Mouse (Mus musculus) 3T3-L1 (cell line): ENCODE results near the gene Ipp.

Experiments used
- DNase-seq: peaks from one replicate; pipeline ENCODE4 v3.0.0-alpha.2; 2015; ENCODE audit warnings: low read depth, low spot score

Ipp gene

DNA sequence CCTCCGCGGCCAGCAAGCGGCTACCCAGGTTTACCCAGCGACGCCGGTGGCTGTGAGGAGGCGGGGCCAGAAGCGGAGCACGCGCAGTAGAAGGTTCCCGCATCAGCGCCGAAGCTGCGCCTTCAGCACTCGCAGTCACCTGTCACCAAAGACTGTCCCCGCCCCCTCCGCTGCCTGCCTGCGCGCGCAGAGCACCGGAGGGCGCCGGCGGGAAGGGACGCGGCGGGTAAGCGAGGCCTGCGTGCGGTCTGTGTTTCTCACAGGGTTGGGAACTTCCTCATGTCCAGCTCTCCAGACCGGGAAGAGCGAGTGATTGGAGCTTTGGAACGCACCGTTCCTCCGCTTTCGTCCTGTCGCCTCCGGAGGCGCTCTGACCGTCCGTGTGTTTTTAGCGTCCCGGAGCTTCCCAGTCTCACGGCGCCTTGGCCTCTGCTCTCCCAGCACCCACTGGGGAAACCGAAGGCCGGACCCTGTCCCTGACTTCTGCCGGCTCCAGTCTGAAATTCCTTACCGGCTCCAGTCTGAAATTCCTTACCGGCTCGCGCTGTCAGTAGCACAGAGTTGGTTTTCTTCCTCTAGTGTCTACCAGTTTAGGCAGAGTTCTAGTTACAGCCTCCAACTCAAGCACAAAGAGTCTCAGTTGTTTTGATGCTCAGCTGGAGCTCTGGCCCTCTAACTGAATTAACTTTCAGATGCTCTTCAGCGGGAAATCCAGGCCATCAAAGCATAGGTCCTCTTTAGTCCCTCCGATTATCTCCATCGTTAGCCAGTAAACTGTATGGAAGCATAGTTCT, at the start of gene Ipp:
Gene Ipp (plus strand): TSS at position 125 of the 794 bp plus-strand sequence.
- DNase-seq: peak; percentile 91

DNA sequence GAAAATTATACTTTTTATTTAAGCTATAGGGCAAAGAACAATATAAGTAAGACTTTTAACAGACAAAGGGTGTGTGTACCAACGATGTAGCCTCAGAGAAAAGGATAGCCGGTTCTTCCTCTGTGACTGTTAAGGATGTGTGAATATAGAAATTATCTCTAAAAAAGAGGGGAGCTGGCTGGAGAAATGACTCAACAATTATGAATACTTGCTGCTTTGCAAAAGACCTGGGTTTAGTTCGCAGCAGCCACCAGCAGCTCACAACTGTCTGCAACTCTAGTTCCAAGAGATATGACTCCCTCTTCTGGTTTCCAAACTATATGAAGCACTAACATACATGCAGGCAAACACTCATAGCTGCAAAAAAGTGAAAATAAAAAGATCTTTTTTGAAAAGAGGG, 45.4 kb upstream of the Ipp start:
- DNase-seq: no peak

DNA sequence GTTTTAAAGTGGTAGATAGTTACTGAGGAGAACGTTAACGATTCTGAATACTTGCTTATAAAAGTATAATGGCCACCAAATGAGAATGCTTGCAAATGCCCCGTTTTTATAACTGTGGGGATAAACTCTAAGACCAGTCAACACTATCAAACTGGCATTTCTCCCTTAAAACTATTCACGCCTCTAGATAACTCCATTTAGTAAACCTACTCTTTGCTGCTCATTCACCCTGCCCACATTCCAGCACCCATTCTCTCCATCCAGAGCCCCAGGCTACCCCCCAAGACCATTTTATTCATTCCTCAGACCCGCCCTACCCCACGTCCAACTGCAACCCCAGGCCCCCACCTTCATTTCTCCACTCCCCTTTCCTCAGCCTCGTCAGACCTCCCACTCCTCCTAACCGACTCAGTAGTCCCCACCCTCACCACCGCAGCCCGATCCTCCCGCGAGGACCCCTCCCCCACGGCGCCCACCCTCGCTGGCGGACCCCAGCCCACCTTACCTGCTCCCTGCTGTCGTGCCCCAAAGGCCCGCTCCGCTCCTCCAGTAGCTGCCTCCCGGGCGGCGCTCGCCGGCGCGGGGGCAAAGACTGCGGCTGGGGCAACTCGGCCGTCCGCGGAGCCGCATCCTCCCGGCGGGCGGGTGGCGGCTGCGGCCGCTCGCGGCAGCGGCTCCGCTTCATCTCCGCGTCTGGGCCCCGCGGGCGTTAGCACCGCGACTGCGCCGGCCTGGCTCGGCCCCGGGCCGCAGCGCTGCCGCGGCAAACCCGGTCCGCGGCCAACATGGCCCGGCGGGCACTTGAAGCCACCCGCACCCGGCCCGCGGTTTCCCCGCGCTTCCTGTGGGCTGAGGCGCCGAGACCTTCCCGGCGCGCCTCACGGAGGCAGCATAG, 43.9 kb upstream of the Ipp start:
- peak; percentile 48 for DNase-seq

DNA sequence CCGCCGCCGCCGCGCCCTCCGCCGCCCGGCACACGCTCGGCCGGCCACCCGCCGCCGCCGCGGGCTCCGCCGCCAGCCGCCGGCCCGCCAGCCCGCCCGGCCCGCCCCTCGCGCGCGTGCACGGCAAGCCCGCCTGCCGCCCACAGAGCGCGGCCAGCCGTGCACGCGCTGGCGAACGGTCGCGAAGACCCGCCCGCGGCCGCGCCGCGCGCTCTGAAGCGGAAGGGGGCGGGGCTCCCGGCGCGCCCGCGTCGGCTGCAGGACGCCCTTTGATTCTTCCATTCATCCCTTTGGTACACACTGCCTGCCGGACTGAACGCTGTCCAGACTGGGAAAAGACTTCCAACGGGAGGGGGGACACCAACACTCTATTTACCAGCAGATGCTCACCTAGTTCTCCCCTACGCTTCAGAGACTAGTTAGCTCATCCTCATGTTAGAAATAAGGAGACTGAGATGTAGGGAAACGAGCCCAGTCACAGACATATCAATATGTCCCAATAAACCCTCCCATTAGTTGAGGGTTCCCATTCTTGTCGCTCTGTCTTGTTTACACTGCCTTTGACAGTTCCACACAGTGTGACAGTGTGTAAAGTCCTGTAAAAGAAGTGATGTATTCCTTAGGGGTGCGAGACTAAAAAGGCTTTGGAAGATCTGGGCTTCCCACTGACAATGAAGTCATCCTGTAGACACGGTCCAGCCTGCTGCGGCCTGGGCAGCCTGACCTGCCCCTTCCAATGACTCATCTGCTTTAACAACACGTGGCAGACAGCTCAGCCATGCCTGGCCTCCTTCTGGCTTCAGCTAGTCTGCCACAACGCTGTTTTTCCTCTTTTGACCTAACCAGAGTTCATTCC, 43.0 kb upstream of the Ipp start, which contains the start of gene Mast2:
Gene Mast2 (minus strand): TSS at position 58 of the 856 bp plus-strand sequence.
- DNase-seq: peak; percentile 95

DNA sequence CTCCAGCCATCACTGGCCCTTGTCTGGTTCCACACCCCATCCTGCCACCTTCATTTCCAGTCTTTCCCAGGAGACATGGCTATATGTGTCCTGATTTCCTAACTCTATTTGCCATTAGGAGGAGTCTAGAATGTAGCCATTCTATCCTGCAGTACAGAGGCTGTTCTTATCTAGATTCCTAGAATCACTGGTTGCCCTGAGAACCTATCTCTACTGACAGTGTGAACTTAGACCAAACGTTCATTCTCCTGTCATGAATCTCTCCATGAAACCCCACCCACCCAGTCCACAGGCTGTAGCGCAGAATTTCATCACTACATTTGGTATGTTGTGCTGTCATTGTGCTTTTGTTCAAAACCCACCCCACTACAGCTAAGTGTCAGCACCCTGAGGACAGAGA, 26.0 kb upstream of the Ipp start:
- DNase-seq: no peak

DNA sequence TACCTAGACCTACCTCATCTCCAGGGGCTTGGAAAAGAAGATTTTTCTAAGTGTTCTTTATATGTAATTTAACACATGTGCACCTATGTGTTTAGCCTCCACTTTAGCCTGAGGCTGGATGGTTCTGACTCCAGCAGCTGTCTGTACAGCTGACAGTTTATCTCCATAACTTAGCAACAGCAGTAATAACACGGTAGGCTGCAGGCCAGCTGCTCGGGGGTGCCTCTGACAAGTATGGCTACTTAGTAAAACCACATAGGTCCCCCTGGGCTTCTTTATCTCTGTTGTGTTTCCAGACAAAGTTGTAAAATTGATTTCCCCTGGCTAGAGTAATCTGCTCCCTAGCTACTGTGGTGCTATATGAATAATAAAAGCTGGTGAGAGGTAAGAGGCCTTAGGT, 23.9 kb upstream of the Ipp start:
- DNase-seq: peak; percentile 35

DNA sequence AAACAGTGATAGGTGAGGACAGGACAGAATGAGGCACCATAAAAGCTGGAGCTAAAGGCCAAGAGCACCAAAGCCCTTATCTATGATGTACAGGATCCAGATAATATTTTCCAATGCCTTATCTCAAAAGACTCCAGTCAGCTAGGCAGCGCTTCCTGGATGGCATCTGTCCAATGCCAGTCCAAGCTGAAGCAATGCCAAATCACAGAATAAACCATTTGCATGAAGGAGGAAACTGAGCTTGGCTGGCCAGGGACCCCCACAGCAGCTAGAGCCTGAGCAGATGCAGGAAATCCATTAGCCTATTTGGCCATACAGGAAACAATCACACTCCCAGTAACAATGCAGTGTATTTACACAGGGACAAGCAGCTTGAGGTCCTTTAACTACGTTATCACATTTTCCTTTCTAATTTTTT, 16.2 kb upstream of the Ipp start:
- no peak for DNase-seq

DNA sequence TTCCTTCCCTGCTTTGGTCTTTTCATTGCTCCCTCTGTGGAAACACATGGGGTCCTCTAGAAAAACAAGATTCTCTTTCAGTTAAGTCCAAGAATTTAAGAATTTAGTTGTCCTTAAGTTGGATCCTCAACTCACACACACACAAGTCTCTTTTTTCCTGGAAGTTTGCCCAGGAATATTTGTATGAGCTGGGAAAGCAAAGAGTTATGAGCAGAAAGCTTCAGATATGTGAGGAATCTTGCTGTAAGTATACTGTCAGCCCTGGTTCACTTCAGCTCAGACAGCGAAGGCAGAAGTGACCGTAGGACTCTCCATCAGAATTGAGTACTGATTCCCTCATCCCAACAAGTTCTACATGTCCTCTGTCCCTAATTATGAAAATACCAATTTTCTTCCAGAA, 15.5 kb upstream of the Ipp start:
- DNase-seq: peak; percentile 63

DNA sequence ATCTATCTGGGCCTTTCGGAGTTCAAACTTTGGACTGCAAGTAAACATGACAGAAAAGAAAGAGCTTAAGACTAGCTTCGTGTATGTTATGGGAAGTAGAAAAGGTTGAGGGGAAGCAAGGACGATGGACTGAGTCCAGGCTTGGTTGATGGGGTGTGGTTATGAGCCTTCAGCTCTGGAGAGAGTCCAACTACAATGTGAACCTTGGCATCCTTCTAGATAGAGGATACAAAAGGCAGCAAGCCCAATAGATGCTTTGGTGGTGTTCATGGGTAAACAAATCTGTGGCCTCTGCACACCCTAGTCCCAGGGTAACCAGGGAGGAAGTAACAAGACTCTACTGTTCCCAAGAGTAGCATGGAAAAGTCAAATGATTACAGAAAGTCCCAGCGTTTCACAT, 14.9 kb upstream of the Ipp start:
- DNase-seq: peak; percentile 24

DNA sequence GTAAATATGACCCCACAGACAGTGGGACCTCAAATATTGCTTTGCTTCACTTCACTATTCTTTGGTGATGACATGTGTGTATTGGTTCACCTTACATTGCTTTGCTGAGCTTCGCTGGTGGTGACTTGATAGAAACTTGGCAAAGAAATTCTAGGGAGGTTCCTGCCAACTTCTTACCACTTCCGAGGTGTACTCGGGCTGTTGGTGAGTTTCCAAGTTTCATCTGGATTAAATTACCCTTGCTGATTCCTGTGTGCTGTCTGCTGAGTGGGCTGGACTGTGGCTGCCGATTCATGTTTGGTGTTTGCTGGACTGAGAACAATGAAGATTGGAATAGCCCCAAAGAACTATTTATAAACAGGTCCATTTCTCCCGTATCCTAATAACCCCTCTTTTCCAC, 13.7 kb upstream of the Ipp start:
- peak; percentile 54 for DNase-seq

DNA sequence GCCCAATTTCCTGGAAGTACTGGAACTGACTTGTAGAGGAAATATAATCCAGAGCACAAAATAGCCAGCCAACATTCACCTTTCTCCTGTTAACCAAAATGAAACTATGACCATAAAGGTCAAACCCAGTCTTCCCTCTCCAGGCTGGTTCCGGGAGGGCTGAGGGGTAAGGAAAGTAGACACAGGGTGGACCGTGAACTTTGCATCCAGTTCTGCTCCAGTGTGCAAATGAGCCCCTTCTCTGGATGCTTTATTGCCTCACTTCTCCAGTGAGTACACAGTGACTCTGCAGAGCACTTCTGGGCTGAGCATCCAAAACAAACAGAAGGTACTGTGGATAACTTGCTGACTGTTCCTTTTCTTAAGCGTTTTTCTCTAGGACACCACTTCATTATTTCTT, 7.4 kb upstream of the Ipp start:
- no peak for DNase-seq

DNA sequence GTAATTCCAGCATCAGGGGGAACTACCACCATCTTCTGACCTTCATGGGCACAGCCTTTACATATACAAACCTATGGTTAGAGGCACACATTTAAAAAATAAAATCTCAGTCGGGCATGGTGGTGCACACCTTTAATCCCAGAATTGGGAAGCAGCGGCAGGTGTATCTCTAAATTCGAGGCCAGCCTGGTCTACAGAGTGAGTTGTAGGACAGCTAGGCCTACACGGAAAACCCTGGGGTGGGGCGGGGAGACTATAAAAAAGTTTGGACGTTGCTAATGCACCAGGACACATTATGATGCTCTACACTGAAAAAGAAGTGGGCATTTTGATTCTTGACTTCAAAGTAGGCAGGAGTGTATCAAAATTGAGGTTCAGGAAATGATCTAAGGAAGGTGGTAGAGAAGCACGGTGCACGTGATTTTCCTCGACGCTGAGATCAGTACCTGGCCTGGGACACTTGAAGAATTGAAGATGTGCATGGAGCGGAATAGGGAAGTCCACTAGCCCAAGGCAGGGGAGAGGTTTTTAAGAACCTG, 394 bp upstream of the Ipp start:
- DNase-seq: no peak

DNA sequence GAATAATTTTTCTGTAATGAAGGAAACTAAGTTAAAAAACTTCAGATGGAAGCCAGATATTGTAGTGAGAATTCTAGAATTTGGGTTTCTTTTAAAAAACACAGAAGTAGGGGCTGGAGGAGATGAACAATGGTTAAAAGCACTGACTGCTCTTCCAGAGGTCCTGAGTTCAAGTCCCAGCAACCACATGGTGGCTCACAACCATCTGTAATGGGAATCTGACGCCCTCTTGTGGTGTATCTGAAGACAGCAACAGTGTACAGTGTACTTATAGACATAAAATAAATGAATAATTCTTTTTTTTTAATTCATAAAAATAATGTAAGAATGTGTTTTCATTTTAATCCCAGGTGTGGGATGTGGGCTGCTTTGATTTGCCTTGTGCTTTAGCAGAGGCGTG, 23.8 kb downstream of the Ipp start:
- peak; percentile 8 for DNase-seq

DNA sequence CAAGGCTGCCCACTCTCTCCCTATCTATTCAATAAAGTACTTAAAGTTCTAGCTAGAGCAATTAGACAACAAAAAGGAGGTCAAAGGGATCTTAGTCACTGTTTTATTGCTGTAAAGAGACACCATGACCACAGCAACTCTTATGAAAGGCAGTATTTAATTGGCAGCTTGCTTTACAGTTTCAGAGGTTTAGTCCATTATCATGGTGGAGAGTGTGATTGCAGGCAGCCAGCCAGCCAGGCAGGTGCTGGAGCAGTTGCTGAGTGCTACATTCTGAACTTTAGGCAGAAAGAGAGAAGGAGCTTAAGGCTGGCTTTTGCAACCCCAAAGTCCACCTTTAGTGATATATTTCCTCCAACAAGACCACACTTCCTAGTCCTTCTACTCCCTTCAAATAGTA, 29.0 kb downstream of the Ipp start:
- DNase-seq: no peak

DNA sequence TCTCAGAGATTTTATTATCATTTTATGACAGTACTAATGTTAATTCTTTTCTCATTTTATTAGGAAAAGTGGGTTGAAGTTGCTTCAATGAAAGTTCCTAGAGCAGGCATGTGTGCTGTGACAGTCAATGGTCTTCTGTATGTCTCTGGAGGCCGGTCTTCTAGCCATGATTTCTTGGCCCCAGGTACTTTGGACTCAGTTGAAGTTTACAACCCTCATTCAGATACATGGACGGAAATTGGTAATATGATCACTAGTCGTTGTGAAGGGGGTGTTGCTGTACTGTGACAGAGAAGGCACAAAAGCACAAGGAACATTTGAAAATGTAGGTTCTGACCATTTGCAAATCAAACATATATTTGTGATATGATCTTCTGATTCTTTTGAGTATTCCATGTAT, 30.4 kb downstream of the Ipp start:
- no peak for DNase-seq

DNA sequence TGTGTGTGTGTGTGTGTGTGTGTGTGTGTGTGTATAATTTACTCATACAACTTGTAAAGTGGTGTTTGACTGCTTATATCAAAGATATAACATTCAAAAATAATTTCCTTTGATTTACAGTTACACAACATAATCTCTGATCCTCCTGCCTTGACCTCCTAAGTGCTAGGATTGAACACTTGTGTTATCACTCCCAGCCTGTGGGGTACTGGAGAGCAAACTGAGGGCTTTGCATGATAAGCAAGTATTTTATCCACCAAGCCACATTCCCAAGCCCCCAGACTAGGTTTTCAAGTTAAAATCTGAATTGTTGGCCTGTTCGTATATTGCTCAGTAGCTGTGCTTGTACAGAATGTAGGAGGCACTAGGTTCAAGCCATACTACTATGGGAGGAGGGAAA, 43.1 kb downstream of the Ipp start:
- no peak for DNase-seq

DNA sequence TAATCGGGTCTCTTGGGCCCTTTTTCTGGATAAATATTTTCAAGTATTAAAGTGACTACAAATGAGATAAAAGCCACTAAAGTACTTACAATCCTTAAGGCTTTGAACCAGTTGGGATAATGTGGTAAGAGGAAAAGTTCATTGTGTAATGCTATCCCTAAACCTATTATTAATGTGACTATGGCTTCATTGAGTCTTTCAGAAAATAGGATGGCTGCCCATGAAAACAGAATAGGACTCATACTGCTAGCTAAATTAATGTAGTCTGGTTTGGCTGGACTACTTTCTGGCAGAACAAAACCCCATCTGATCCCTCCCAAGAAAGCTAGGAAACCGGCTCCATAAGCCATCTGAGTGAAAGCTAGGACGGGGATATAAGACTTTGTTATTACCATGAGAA, 45.7 kb downstream of the Ipp start:
- DNase-seq: no peak

DNA sequence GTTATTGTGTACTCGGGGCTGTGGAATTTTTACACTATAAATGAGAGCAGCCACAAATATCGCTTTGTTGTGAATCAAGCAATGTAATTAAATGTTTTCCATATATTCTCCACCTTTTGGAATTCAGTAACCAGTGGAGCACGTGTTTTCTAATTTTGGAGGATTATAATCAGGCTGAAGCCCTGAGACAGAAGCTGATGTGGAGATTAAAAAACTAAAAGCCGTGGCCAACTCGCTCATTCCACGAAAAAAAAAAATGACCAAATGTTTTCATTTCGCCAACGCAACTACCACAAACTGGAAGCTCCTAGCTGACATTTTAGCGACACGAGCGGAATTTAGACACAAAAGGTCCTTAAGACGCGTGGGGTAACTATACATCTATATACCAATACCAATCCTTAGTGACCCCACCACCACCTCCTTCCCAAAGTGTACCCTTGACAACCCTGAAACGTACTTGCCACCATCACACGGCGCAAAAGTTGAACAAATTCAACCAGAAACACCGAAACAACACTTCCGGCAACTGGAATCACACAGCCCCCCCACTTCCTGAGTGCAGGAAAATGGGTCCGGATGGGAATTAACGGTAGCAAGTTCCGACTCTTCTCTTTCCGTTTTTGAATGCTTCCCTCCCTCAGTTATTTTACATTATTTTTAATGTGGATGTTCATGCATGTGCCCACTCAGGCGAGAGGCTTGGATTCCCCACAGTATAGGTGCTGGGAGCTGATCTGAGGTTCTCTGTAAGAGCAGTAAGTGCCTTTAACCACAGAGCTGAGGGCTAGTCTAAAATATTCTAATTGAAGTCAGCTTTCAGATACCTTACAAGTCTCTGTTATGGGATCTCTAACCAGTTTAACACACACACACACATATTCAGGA, 48.3 kb downstream of the Ipp start, which contains the start of gene Tmem69:
Gene Tmem69 (minus strand): TSS at position 524 of the 888 bp plus-strand sequence.
- peak; percentile 88 for DNase-seq

DNA sequence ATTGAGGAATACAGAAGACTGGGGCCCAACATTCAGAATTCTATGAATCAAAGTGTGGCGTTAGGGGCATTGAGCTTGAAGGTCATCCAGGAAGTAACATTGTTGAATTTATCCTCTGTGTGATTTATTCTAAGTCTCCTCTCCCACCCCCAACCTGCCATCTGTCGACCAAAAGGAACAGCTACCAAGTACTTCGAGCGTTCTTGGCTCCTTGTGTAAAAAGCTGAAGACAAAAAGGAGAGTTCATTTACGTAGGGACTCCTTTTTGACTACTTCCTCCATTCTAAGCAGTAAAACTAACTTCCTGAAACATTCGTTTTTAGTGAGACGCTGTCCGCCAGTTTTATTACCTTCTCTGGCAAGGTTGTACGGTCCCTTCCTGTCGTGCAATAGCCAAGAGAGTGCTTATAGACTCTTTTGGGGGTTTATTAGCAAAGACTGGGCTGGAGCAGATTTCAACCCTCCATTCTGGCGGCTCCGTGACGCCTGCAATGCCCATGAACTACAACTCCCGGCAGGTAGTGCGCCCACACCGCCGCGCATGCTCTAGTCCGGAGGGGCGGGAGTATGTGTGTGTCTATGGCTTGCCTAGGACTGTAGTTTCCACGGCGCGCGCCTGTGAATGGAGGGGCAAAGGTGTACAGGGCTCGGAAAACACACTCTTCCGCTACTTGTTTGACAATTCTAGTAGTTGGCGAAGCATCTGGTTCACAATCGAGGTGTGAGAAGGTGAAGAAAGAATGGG, 49.4 kb downstream of the Ipp start:
- DNase-seq: peak; percentile 94
